Mouse (Mus musculus) stomach, postnatal 0 days (tissue): Measurements from ENCODE around the gene Lpp. TPM values are rescaled to one million over a fixed set of nuclear protein-coding genes. Genes with fewer than 3 reads are reported as not detected.

Experiments used
- ATAC-seq: fragments of 200-750 bp; cut with Nextera tagmentation; 2 replicates; pipeline ENCODE4 v1.8.0; 2017; ENCODE audit not compliant: low FRiP score, low TSS enrichment
- DNase-seq: peaks from one replicate; pipeline ENCODE4 v3.0.0-alpha.2; 2016; ENCODE audit warnings: low spot score
- H3K27ac ChIP-seq: fragments of 300-500 bp; sonication (generic); replicated peaks from 2 replicates; pipeline ENCODE4 v1.5.1; 2014; ENCODE audit warnings: mild to moderate bottlenecking, control low read depth
- H3K27me3 ChIP-seq: fragments of 300-500 bp; sonication (generic); 2 replicates; pipeline ENCODE4 v1.6.1; 2014; ENCODE audit warnings: low read length; ENCODE audit not compliant: control insufficient read depth, insufficient read depth
- H3K36me3 ChIP-seq: fragments of 300-500 bp; sonication (generic); 2 replicates; pipeline ENCODE4 v1.6.1; 2014; ENCODE audit warnings: low read length, mixed read lengths; ENCODE audit not compliant: control insufficient read depth, insufficient read depth
- H3K4me1 ChIP-seq: fragments of 300-500 bp; sonication (generic); replicated peaks from 2 replicates; pipeline ENCODE4 v1.6.1; 2014; ENCODE audit warnings: antibody characterized with exemption; ENCODE audit not compliant: control insufficient read depth, insufficient read depth
- H3K4me2 ChIP-seq: fragments of 300-500 bp; sonication (generic); replicated peaks from 2 replicates; pipeline ENCODE4 v1.6.1; 2014; ENCODE audit warnings: low read depth, mild to moderate bottlenecking, control low read depth, moderate library complexity
- H3K4me3 ChIP-seq: fragments of 300-500 bp; sonication (generic); 2 replicates; pipeline ENCODE4 v1.5.1; 2014; ENCODE audit warnings: low read depth, low read length, control low read depth
- H3K9ac ChIP-seq: fragments of 300-500 bp; sonication (generic); 2 replicates; pipeline ENCODE4 v1.6.1; 2014; ENCODE audit warnings: mild to moderate bottlenecking, low read length, control low read depth, mixed read lengths
- H3K9me3 ChIP-seq: fragments of 300-500 bp; sonication (generic); 2 replicates; pipeline ENCODE4 v1.6.1; 2016; ENCODE audit warnings: low read length; ENCODE audit not compliant: control insufficient read depth
- CTCF ChIP-seq: IDR thresholded peaks from 2 replicates; pipeline ENCODE4 v1.5.1; 2016; ENCODE audit warnings: antibody characterized with exemption, low read depth, mild to moderate bottlenecking, moderate library complexity
- EP300 ChIP-seq: optimal IDR thresholded peaks from 2 replicates; pipeline ENCODE3; 2016; ENCODE audit warnings: antibody characterized with exemption
- WGBS: fragments of 180-500 bp; shearing (Covaris S2); extraction: QIAGEN DNeasy Blood & Tissue Kit; methylation state at CpG from one replicate; pipeline ENCODE4 v1.1.7; 2014; 5-methylcytosine and 5-hydroxymethylcytosine counted together
- polyA plus RNA-seq: library from polyadenylated mRNA; unstranded; fragments of >200 nt; fragmentation: Nextera tagmentation; extraction: Ambion mirVana; gene quantifications from 2 replicates; pipeline ENCODE4 v1.2.1, GENCODE M21; 2015

Lpp gene
- polyA plus RNA-seq, 1 experiment from 2014 or later, result 51.3 TPM

GRCm38 (mm10) chr16:24507927-24508540 is 114.7 kb downstream of the Lpp start:
- TF ChIP-seq EP300, result no peak
- TF ChIP-seq CTCF, result no peak
- Histone ChIP-seq H3K27me3 (no peaks in the 10 kb centered on the region), H3K9ac (no peak overlapping the region), H3K4me1 (no peaks in the 10 kb centered on the region), H3K36me3 (no peaks in the 10 kb centered on the region), H3K9me3 (no peaks in the 10 kb centered on the region), H3K4me3 (no peak overlapping the region), H3K27ac (no peak overlapping the region), H3K4me2 (no peak overlapping the region)
- ATAC-seq (no peak), DNase-seq (no peak)
- 95% methylated on average over 5 of the region's 5 CpGs for WGBS

GRCm38 (mm10) chr16:24509100-24509812 is 115.9 kb downstream of the Lpp start:
- Histone ChIP-seq H3K27ac (no peak overlapping the region), H3K9ac (no peak overlapping the region), H3K4me2 (no peak overlapping the region), H3K27me3 (no peaks in the 10 kb centered on the region), H3K4me1 (no peaks in the 10 kb centered on the region), H3K36me3 (no peaks in the 10 kb centered on the region), H3K9me3 (no peaks in the 10 kb centered on the region), H3K4me3 (no peak overlapping the region)
- ATAC-seq (no peak), DNase-seq (no peak)
- 68% methylated on average over 5 of the region's 5 CpGs for WGBS
- TF ChIP-seq EP300, result no peak
- no peak for TF ChIP-seq CTCF

- no peak for ATAC-seq
- 73% methylated on average over 1 of the region's 1 CpGs for WGBS
Observed at GRCm38 (mm10) chr16:24509813-24510166, 116.5 kb downstream of the Lpp start.

GRCm38 (mm10) chr16:24513228-24513627 is 119.9 kb downstream of the Lpp start:
- WGBS, result 95% methylated on average over 4 of the region's 4 CpGs
- Histone ChIP-seq H3K9me3 (no peaks in the 10 kb centered on the region), H3K27ac (no peak overlapping the region), H3K4me1 (peaks cover 5% of the 10 kb centered on the region; the same call in 1 of the 2 replicates), H3K36me3 (no peaks in the 10 kb centered on the region), H3K27me3 (no peaks in the 10 kb centered on the region), H3K4me3 (no peak overlapping the region), H3K4me2 (no peak overlapping the region), H3K9ac (no peak overlapping the region)
- TF ChIP-seq CTCF (no peak), EP300 (no peak)
- DNase-seq (no peak), ATAC-seq (no peak)

More at GRCm38 (mm10) chr16:24509813-24510166, 116.5 kb downstream of the Lpp start:
- Histone ChIP-seq H3K27ac (no peak overlapping the region), H3K27me3 (no peaks in the 10 kb centered on the region), H3K9ac (no peak overlapping the region), H3K4me2 (no peak overlapping the region), H3K36me3 (no peaks in the 10 kb centered on the region), H3K4me3 (no peak overlapping the region), H3K9me3 (no peaks in the 10 kb centered on the region), H3K4me1 (no peaks in the 10 kb centered on the region)
- TF ChIP-seq EP300, result no peak
- no peak for TF ChIP-seq CTCF
- no peak for DNase-seq

- no peak for TF ChIP-seq EP300
- TF ChIP-seq CTCF, result no peak
- DNase-seq (no peak), ATAC-seq (0 out of 2 replicates have a peak, but pooled peaks have one; percentile 21)
- Histone ChIP-seq H3K27me3 (no peaks in the 10 kb centered on the region), H3K4me2 (no peak overlapping the region), H3K27ac (no peak overlapping the region), H3K36me3 (no peaks in the 10 kb centered on the region), H3K4me1 (peaks cover 5% of the 10 kb centered on the region; the same call in 1 of the 2 replicates), H3K9ac (no peak overlapping the region), H3K4me3 (no peak overlapping the region), H3K9me3 (no peaks in the 10 kb centered on the region)
- 70% methylated on average over 11 of the region's 11 CpGs for WGBS
Observed at GRCm38 (mm10) chr16:24514802-24515727, 121.8 kb downstream of the Lpp start.
